Mouse (Mus musculus) MEL (cell line): ENCODE data around the gene Prmt9. TPM values are rescaled to one million over a fixed set of nuclear protein-coding genes. Genes with fewer than 3 reads are reported as not detected.

Source experiments
- DNase-seq: peaks from one replicate; pipeline ENCODE4 v3.0.0; 2011; ENCODE audit warnings: low read depth, low spot score
- H3K27ac ChIP-seq: 2 replicates; pipeline ENCODE4 v1.5.1; 2012; ENCODE audit warnings: low read depth, mild to moderate bottlenecking, control low read depth, low read length, moderate library complexity; ENCODE audit not compliant: control insufficient read depth
- H3K27me3 ChIP-seq, 2 experiments: fragments of 150-350 bp in 1 of 2; sonication (generic) in 1 of 2; 2 replicates each; pipeline ENCODE4 v1.6.1; 2012; ENCODE audit warnings: low read length in 2 of 2, mild to moderate bottlenecking in 2 of 2, improper control_type of control experiment in 1 of 2, moderate library complexity in 1 of 2; ENCODE audit not compliant: insufficient read depth in 2 of 2, control insufficient read depth in 1 of 2
- H3K36me3 ChIP-seq, 2 experiments: 2 replicates each; pipeline ENCODE4 v1.6.1; 2012 to 2014; ENCODE audit warnings: low read length in 2 of 2, improper control_type of control experiment in 1 of 2, inconsistent platforms in 1 of 2, mild to moderate bottlenecking in 1 of 2; ENCODE audit not compliant: insufficient read depth in 2 of 2, control insufficient read depth in 1 of 2
- H3K4me1 ChIP-seq, 2 experiments: fragments of 150-350 bp in 1 of 2; sonication (generic) in 1 of 2; 2 replicates each; pipeline ENCODE4 v1.6.1; 2012; ENCODE audit warnings: low read length in 2 of 2, improper control_type of control experiment in 1 of 2, mild to moderate bottlenecking in 1 of 2; ENCODE audit not compliant: insufficient read depth in 2 of 2, control insufficient read depth in 1 of 2
- H3K4me3 ChIP-seq, 2 experiments: fragments of 150-350 bp in 1 of 2; sonication (generic) in 1 of 2; 2 replicates each; pipeline ENCODE4 v1.5.1; 2012; ENCODE audit warnings: low read depth in 2 of 2, low read length in 2 of 2, mild to moderate bottlenecking in 2 of 2, moderate library complexity in 2 of 2, control low read depth in 1 of 2, improper control_type of control experiment in 1 of 2; ENCODE audit not compliant: control insufficient read depth in 1 of 2, insufficient read depth in 1 of 2
- H3K79me2 ChIP-seq: 2 replicates; pipeline ENCODE4 v1.6.1; 2012; ENCODE audit warnings: mild to moderate bottlenecking, low read length, moderate library complexity; ENCODE audit not compliant: control insufficient read depth, poor library complexity, insufficient read depth
- H3K9ac ChIP-seq: 2 replicates; pipeline ENCODE4 v1.6.1; 2012; ENCODE audit warnings: low read depth, mild to moderate bottlenecking, control low read depth, low read length, moderate library complexity; ENCODE audit not compliant: control insufficient read depth, poor library complexity, severe bottlenecking
- H3K9me3 ChIP-seq: fragments of 150-350 bp; sonication (generic); replicated peaks from 2 replicates; pipeline ENCODE4 v1.6.1; 2012; ENCODE audit warnings: mild to moderate bottlenecking, low read length, improper control_type of control experiment, moderate library complexity; ENCODE audit not compliant: insufficient read depth
- BHLHE40 ChIP-seq: IDR thresholded peaks from 2 replicates; pipeline ENCODE4 v1.6.1; 2012; ENCODE audit warnings: low read depth, mild to moderate bottlenecking, inconsistent platforms, low read length, improper control_type of control experiment, borderline replicate concordance
- CHD1 ChIP-seq: IDR thresholded peaks from 2 replicates; pipeline ENCODE4 v1.6.1; 2012; ENCODE audit warnings: low read depth, mild to moderate bottlenecking, inconsistent platforms, low read length, improper control_type of control experiment
- CHD2 ChIP-seq: IDR thresholded peaks from 2 replicates; pipeline ENCODE4 v1.6.1; 2011; ENCODE audit warnings: low read length, improper control_type of control experiment
- CTCF ChIP-seq, 3 experiments: IDR thresholded peaks in 2 of 3; conservative IDR thresholded peaks in 1 of 3; 2 replicates each; pipeline ENCODE4 v1.5.1; 2011 to 2012; ENCODE audit warnings: low read length in 3 of 3, low read depth in 2 of 3, mild to moderate bottlenecking in 2 of 3, improper control_type of control experiment in 1 of 3, inconsistent platforms in 1 of 3, mixed read lengths in 1 of 3, moderate library complexity in 1 of 3; ENCODE audit not compliant: control insufficient read depth in 1 of 3, insufficient read depth in 1 of 3, poor library complexity in 1 of 3, severe bottlenecking in 1 of 3
- E2F4 ChIP-seq: IDR thresholded peaks from 2 replicates; pipeline ENCODE4 v1.6.1; 2011; ENCODE audit warnings: low read depth, low read length, improper control_type of control experiment, borderline replicate concordance
- EP300 ChIP-seq, 2 experiments: IDR thresholded peaks; 2 replicates each; pipeline ENCODE4 v1.6.1; 2011; ENCODE audit warnings: improper control_type of control experiment in 2 of 2, low read length in 2 of 2, low read depth in 1 of 2, mild to moderate bottlenecking in 1 of 2
- ETS1 ChIP-seq: IDR thresholded peaks from 2 replicates; pipeline ENCODE4 v1.6.1; 2012; ENCODE audit warnings: low read depth, mild to moderate bottlenecking, inconsistent platforms, low read length, improper control_type of control experiment, moderate library complexity
- GABPA ChIP-seq: IDR thresholded peaks from 2 replicates; pipeline ENCODE4 v1.6.1; 2012; ENCODE audit warnings: low read depth, mild to moderate bottlenecking, inconsistent platforms, low read length, improper control_type of control experiment, moderate library complexity
- GATA1 ChIP-seq: IDR thresholded peaks from 2 replicates; pipeline ENCODE4 v1.6.1; 2011; ENCODE audit warnings: low read depth, low read length, improper control_type of control experiment
- HCFC1 ChIP-seq: IDR thresholded peaks from 2 replicates; pipeline ENCODE4 v1.6.1; 2012; ENCODE audit warnings: low read depth, mild to moderate bottlenecking, inconsistent platforms, low read length, improper control_type of control experiment, moderate library complexity
- KAT2A ChIP-seq: conservative IDR thresholded peaks from 2 replicates; pipeline ENCODE4 v1.6.1; 2012; ENCODE audit warnings: low read depth, low read length, improper control_type of control experiment, inconsistent platforms
- MAFK ChIP-seq: IDR thresholded peaks from 2 replicates; pipeline ENCODE4 v1.6.1; 2011; ENCODE audit warnings: low read depth, mild to moderate bottlenecking, low read length, improper control_type of control experiment, borderline replicate concordance
- MAX ChIP-seq: IDR thresholded peaks from 2 replicates; pipeline ENCODE4 v1.6.1; 2011; ENCODE audit warnings: low read length, improper control_type of control experiment
- MAZ ChIP-seq: IDR thresholded peaks from 2 replicates; pipeline ENCODE4 v1.6.1; 2012; ENCODE audit warnings: low read depth, mild to moderate bottlenecking, inconsistent platforms, low read length, improper control_type of control experiment
- MEF2A ChIP-seq: IDR thresholded peaks from 2 replicates; pipeline ENCODE4 v1.6.1; 2014; ENCODE audit warnings: low read depth, mild to moderate bottlenecking, inconsistent platforms, low read length, improper control_type of control experiment; ENCODE audit not compliant: poor library complexity, insufficient replicate concordance, severe bottlenecking; ENCODE audit errors: extremely low read depth
- MXI1 ChIP-seq: IDR thresholded peaks from 2 replicates; pipeline ENCODE4 v1.6.1; 2011; ENCODE audit warnings: mild to moderate bottlenecking, low read depth, low read length, improper control_type of control experiment
- MYB ChIP-seq: IDR thresholded peaks from 2 replicates; pipeline ENCODE4 v1.6.1; 2011; ENCODE audit warnings: mild to moderate bottlenecking, low read depth, low read length, improper control_type of control experiment
- MYC ChIP-seq: IDR thresholded peaks from 2 replicates; pipeline ENCODE4 v1.6.1; 2011; ENCODE audit warnings: low read depth, mild to moderate bottlenecking, low read length, improper control_type of control experiment, moderate library complexity
- NELFE ChIP-seq: IDR thresholded peaks from 2 replicates; pipeline ENCODE4 v1.6.1; 2011; ENCODE audit warnings: low read depth, low read length, improper control_type of control experiment
- NRF1 ChIP-seq: IDR thresholded peaks from 2 replicates; pipeline ENCODE4 v1.6.1; 2014; ENCODE audit warnings: low read depth, mild to moderate bottlenecking, inconsistent platforms, low read length, improper control_type of control experiment, moderate library complexity; ENCODE audit not compliant: poor library complexity, insufficient read depth, severe bottlenecking
- POLR2A ChIP-seq, 2 experiments: IDR thresholded peaks; 2 replicates each; pipeline ENCODE4 v1.6.1; 2011 to 2012; ENCODE audit warnings: low read length in 2 of 2, mild to moderate bottlenecking in 2 of 2, control low read depth in 1 of 2, improper control_type of control experiment in 1 of 2, low read depth in 1 of 2, moderate library complexity in 1 of 2; ENCODE audit not compliant: control insufficient read depth in 1 of 2, insufficient read depth in 1 of 2, poor library complexity in 1 of 2
- POLR2AphosphoS2 ChIP-seq: IDR thresholded peaks from 2 replicates; pipeline ENCODE4 v1.6.1; 2011; ENCODE audit warnings: low read length, improper control_type of control experiment
- POLR2AphosphoS5 ChIP-seq: IDR thresholded peaks from 2 replicates; pipeline ENCODE4 v1.6.1; 2012; ENCODE audit warnings: low read depth, borderline replicate concordance, mild to moderate bottlenecking, inconsistent platforms, low read length, moderate library complexity, mixed read lengths
- RAD21 ChIP-seq: IDR thresholded peaks from 2 replicates; pipeline ENCODE4 v1.6.1; 2011; ENCODE audit warnings: mild to moderate bottlenecking, low read depth, low read length, improper control_type of control experiment
- SIN3A ChIP-seq: IDR thresholded peaks from 2 replicates; pipeline ENCODE4 v1.6.1; 2012; ENCODE audit warnings: low read length, improper control_type of control experiment, inconsistent platforms
- SMC3 ChIP-seq: IDR thresholded peaks from 2 replicates; pipeline ENCODE4 v1.6.1; 2011; ENCODE audit warnings: low read depth, low read length, improper control_type of control experiment
- TAL1 ChIP-seq: IDR thresholded peaks from 2 replicates; pipeline ENCODE4 v1.6.1; 2012; ENCODE audit warnings: mild to moderate bottlenecking, inconsistent platforms, low read length, moderate library complexity, mixed read lengths
- TBP ChIP-seq: IDR thresholded peaks from 2 replicates; pipeline ENCODE4 v1.8.0; 2011; ENCODE audit warnings: low read depth, low read length, improper control_type of control experiment
- TCF12 ChIP-seq: IDR thresholded peaks from 2 replicates; pipeline ENCODE4 v1.6.1; 2014; ENCODE audit warnings: low read depth, mild to moderate bottlenecking, inconsistent platforms, low read length, improper control_type of control experiment, moderate library complexity
- UBTF ChIP-seq: IDR thresholded peaks from 2 replicates; pipeline ENCODE4 v1.6.1; 2012; ENCODE audit warnings: low read depth, mild to moderate bottlenecking, inconsistent platforms, low read length, improper control_type of control experiment, moderate library complexity, borderline replicate concordance; ENCODE audit not compliant: insufficient read depth
- USF1 ChIP-seq: IDR thresholded peaks from 2 replicates; pipeline ENCODE4 v1.6.1; 2014; ENCODE audit warnings: low read depth, mild to moderate bottlenecking, inconsistent platforms, low read length, improper control_type of control experiment, moderate library complexity
- USF2 ChIP-seq, 2 experiments: IDR thresholded peaks; 2 replicates each; pipeline ENCODE4 v1.6.1; 2011 to 2012; ENCODE audit warnings: improper control_type of control experiment in 2 of 2, low read length in 2 of 2, borderline replicate concordance in 1 of 2, inconsistent platforms in 1 of 2, low read depth in 1 of 2, mild to moderate bottlenecking in 1 of 2; ENCODE audit not compliant: insufficient read depth in 1 of 2
- ZC3H11A ChIP-seq: IDR thresholded peaks from 2 replicates; pipeline ENCODE4 v1.6.1; 2012; ENCODE audit warnings: low read depth, mild to moderate bottlenecking, inconsistent platforms, low read length, improper control_type of control experiment
- ZKSCAN1 ChIP-seq: IDR thresholded peaks from 2 replicates; pipeline ENCODE4 v1.6.1; 2012; ENCODE audit warnings: low read depth, mild to moderate bottlenecking, inconsistent platforms, low read length, improper control_type of control experiment, moderate library complexity
- ZMIZ1 ChIP-seq: IDR thresholded peaks from 2 replicates; pipeline ENCODE4 v1.6.1; 2012; ENCODE audit warnings: low read depth, mild to moderate bottlenecking, inconsistent platforms, low read length, improper control_type of control experiment, moderate library complexity
- ZNF384 ChIP-seq: IDR thresholded peaks from 2 replicates; pipeline ENCODE4 v1.6.1; 2012; ENCODE audit warnings: low read depth, mild to moderate bottlenecking, inconsistent platforms, low read length, improper control_type of control experiment
- polyA plus RNA-seq, 2 experiments: library from polyadenylated mRNA; stranded (reverse) in 1 of 2; unstranded in 1 of 2; fragments of >175 nt in 1 of 2; fragments of >200 nt in 1 of 2; gene quantifications; 2 replicates each; pipeline versions ENCODE4 v1.2.1 to v1.2.4; 2012; ENCODE audit warnings: low replicate concordance in 2 of 2, low read depth in 1 of 2; ENCODE audit not compliant: insufficient read length in 2 of 2, insufficient read depth in 1 of 2, missing spikeins in 1 of 2
- total RNA-seq: library from RNA; depleted of rRNA; stranded (reverse); fragments of 300-350 nt; gene quantifications from 2 replicates; pipeline ENCODE4 v1.2.3, GENCODE M21; 2012; rRNA removed

Prmt9 gene
- total RNA-seq (17.4 and 18.6 TPM in 2 replicates), polyA plus RNA-seq (10 to 100 TPM; 16.0 to 54.2 TPM)

DNA sequence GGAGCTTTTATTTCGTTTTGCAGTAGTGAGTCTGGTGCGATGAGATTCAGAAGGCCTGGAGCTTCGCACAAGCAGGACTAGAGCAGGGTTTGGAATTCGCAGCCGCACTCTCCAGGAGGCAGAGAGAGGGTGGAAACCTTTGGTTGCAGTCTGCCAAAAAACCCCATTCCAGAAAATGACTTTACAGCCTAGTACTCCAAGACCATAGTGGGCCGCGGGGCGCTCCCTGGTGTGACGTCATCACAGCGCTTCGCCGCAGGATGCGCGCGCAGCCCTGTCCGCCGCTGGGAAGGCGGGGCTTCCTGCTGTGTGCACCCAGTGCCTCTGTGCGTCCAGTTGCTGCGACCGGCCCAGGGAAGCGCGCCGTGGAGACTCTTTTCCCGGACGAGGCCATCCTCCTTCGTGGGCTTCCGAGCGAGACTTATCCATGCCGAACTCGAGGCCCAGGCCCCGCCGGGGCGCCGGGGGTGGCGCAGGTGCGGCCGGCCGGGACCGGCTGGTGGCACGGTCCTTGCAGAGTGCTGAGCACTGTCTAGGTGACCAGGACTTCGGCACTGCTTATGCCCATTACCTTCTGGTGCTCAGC lies at the start of gene Prmt9:
Prmt9 (plus strand) TSS at position 277 of the 586 bp plus-strand sequence.
- H3K9ac ChIP-seq = peak within 1 kb of the TSS; percentile 91
- H3K27me3 ChIP-seq = no peaks in the 10 kb centered on the region
- H3K4me1 ChIP-seq = peaks cover 8 to 12% of the 10 kb centered on the region in 2 experiments
- peak within 1 kb of the TSS; percentile 63 for H3K27ac ChIP-seq
- peak; percentile 92 for DNase-seq
- no peaks in the 10 kb centered on the region for H3K9me3 ChIP-seq
- H3K79me2 ChIP-seq = peaks cover 18% of the 10 kb centered on the region
- H3K36me3 ChIP-seq = peaks cover 6 to 15% of the 10 kb centered on the region in 2 experiments
- H3K4me3 ChIP-seq = peak within 1 kb of the TSS; percentile 87 to 91
- TF ChIP-seq USF2 (IDR thresholded peaks at IDR 0.05; ENCODE audit: borderline replicate concordance in 1 of 2, insufficient read depth in 1 of 2, low read depth in 1 of 2, low read length in 2 of 2) (no peak), MYC (no peak), GATA1 (no peak), ZMIZ1 (peak; percentile 69; the same call in 1 of the 2 replicates), ZC3H11A (no peak), E2F4 (no peak), RAD21 (no peak), ETS1 (peak; percentile 44), UBTF (no peak), KAT2A (peak; percentile 59; the same call in 1 of the 2 replicates), POLR2AphosphoS5 (no peak), MAZ (no peak; the same call in 1 of the 2 replicates), MEF2A (no peak), MYB (no peak), HCFC1 (peak; percentile 84), TCF12 (peak; percentile 53; the same call in 1 of the 2 replicates), CHD2 (no peak), SIN3A (peak; percentile 59), ZKSCAN1 (no peak), USF1 (0 out of 2 replicates have a peak, but pooled peaks have one; percentile 6), MAFK (no peak), MXI1 (peak; percentile 56; the same call in 1 of the 2 replicates), ZNF384 (no peak), TAL1 (no peak), CHD1 (no peak), MAX (peak; percentile 51; the same call in 1 of the 2 replicates), NELFE (peak; percentile 90), NRF1 (peak; percentile 81), POLR2AphosphoS2 (peak; percentile 90; the same call in 1 of the 2 replicates), BHLHE40 (no peak), POLR2A (IDR thresholded peaks at IDR 0.05; ENCODE audit: control insufficient read depth in 1 of 2, insufficient read depth in 1 of 2, low read depth in 1 of 2, low read length in 2 of 2, poor library complexity in 1 of 2) (peak; percentile 75 to 92), GABPA (no peak), EP300 (IDR thresholded peaks at IDR 0.05; ENCODE audit: low read depth in 1 of 2, low read length in 2 of 2) (0 out of 4 replicates have a peak, but pooled peaks of 1 of the 2 experiments have one; percentile 5), SMC3 (no peak), CTCF (IDR thresholded peaks at IDR 0.05 in 2 of 3, conservative IDR thresholded peaks at IDR 0.05 in 1 of 3; ENCODE audit: control insufficient read depth in 1 of 3, insufficient read depth in 1 of 3, low read depth in 2 of 3, low read length in 3 of 3, poor library complexity in 1 of 3, severe bottlenecking in 1 of 3) (no peak), TBP (peak; percentile 75)
